Mouse (Mus musculus) C2C12 (cell line): Measurements from ENCODE around the gene Bicc1. TPM values are rescaled to one million over a fixed set of nuclear protein-coding genes. Genes with fewer than 3 reads are reported as not detected.

Source experiments
- H3K27me3 ChIP-seq: one replicate; pipeline ENCODE4 v1.6.1; 2011; ENCODE audit not compliant: control insufficient read depth, insufficient read depth, insufficient read length
- H3K36me3 ChIP-seq: one replicate; pipeline ENCODE4 v1.6.1; 2011; ENCODE audit not compliant: control insufficient read depth, insufficient read depth
- H3K4me3 ChIP-seq: one replicate; pipeline ENCODE4 v1.5.1; 2011; ENCODE audit warnings: mild to moderate bottlenecking, control low read depth; ENCODE audit not compliant: poor library complexity, insufficient read depth, severe bottlenecking
- H3K79me2 ChIP-seq: one replicate; pipeline ENCODE4 v1.6.1; 2011; ENCODE audit not compliant: control insufficient read depth, insufficient read depth
- H3K79me3 ChIP-seq: one replicate; pipeline ENCODE4 v1.6.1; 2011; ENCODE audit warnings: low read depth, control low read depth
- H3ac ChIP-seq: one replicate; pipeline ENCODE3; 2011; ENCODE audit warnings: low read depth; ENCODE audit not compliant: control insufficient read depth, insufficient read length
- CEBPB ChIP-seq: IDR thresholded peaks from one replicate; pipeline ENCODE4 v1.6.1; 2011; ENCODE audit warnings: low read depth, mild to moderate bottlenecking, control low read depth, moderate library complexity
- CTCF ChIP-seq: IDR thresholded peaks from one replicate; pipeline ENCODE4 v1.5.1; 2011; ENCODE audit not compliant: control insufficient read depth, insufficient read depth, insufficient read length
- FOSL1 ChIP-seq: IDR thresholded peaks from one replicate; pipeline ENCODE4 v1.8.0; 2011; ENCODE audit warnings: mild to moderate bottlenecking, low read length; ENCODE audit not compliant: poor library complexity, insufficient read depth, severe bottlenecking
- MAX ChIP-seq: IDR thresholded peaks from one replicate; pipeline ENCODE4 v1.6.1; 2011; ENCODE audit warnings: mild to moderate bottlenecking, control low read depth
- MYOD1 ChIP-seq: IDR thresholded peaks from one replicate; pipeline ENCODE4 v1.6.1; 2011; ENCODE audit warnings: low read depth; ENCODE audit not compliant: control insufficient read depth, insufficient read length
- MYOG ChIP-seq: IDR thresholded peaks from one replicate; pipeline ENCODE4 v1.6.1; 2011; ENCODE audit not compliant: control insufficient read depth, insufficient read length; ENCODE audit errors: extremely low read depth
- USF1 ChIP-seq: IDR thresholded peaks from one replicate; pipeline ENCODE4 v1.6.1; 2011; ENCODE audit warnings: low read depth, mild to moderate bottlenecking, control low read depth, moderate library complexity
- polyA plus RNA-seq: library from polyadenylated mRNA; unstranded; fragments of >200 nt; fragmentation: generic; extraction: Trizol; gene quantifications from one replicate; pipeline ENCODE4 v1.2.1, GENCODE M21; 2012; ENCODE audit warnings: missing spikeins

Bicc1 gene
- polyA plus RNA-seq, 1 experiment, result 4.0 TPM

GRCm38 (mm10) chr10:71106491-71107205 lies 52.9 kb downstream of the Bicc1 start:
- Histone ChIP-seq H3K36me3 (no peaks in the 10 kb centered on the region), H3K79me2 (no peaks in the 10 kb centered on the region), H3K27me3 (no peaks in the 10 kb centered on the region), H3ac (no peak overlapping the region), H3K4me3 (no peak overlapping the region), H3K79me3 (no peaks in the 10 kb centered on the region)
- TF ChIP-seq MYOD1, result no peak
- TF ChIP-seq MYOG, result no peak
- no peak for TF ChIP-seq MAX
- no peak for TF ChIP-seq CEBPB
- TF ChIP-seq FOSL1, result no peak
- TF ChIP-seq USF1, result no peak
- TF ChIP-seq CTCF, result no peak

- no peaks in the 10 kb centered on the region for H3K27me3 ChIP-seq
Observed at GRCm38 (mm10) chr10:71104791-71105190, 54.7 kb downstream of the Bicc1 start.

GRCm38 (mm10) chr10:71100815-71101499 lies 58.5 kb downstream of the Bicc1 start:
- TF ChIP-seq FOSL1 (no peak), USF1 (no peak)
- H3K4me3 ChIP-seq, result no peak overlapping the region
- no peak overlapping the region for H3ac ChIP-seq

More at GRCm38 (mm10) chr10:71104791-71105190, 54.7 kb downstream of the Bicc1 start:
- TF ChIP-seq CEBPB (no peak), MYOD1 (no peak), USF1 (no peak)
- H3K79me2 ChIP-seq, result no peaks in the 10 kb centered on the region
- H3K36me3 ChIP-seq, result no peaks in the 10 kb centered on the region
- no peak overlapping the region for H3ac ChIP-seq
- H3K79me3 ChIP-seq, result no peaks in the 10 kb centered on the region
- H3K4me3 ChIP-seq, result no peak overlapping the region

GRCm38 (mm10) chr10:71094707-71095254 lies 64.7 kb downstream of the Bicc1 start:
- Histone ChIP-seq H3K79me2 (no peaks in the 10 kb centered on the region), H3K36me3 (no peaks in the 10 kb centered on the region), H3ac (no peak overlapping the region), H3K4me3 (no peak overlapping the region), H3K27me3 (no peaks in the 10 kb centered on the region), H3K79me3 (no peaks in the 10 kb centered on the region)
- TF ChIP-seq MYOD1, result no peak
- TF ChIP-seq CTCF, result no peak
- no peak for TF ChIP-seq FOSL1
- TF ChIP-seq MAX, result no peak
- TF ChIP-seq MYOG, result no peak

More at GRCm38 (mm10) chr10:71100815-71101499, 58.5 kb downstream of the Bicc1 start:
- Histone ChIP-seq H3K27me3 (no peaks in the 10 kb centered on the region), H3K79me2 (no peaks in the 10 kb centered on the region), H3K36me3 (no peaks in the 10 kb centered on the region), H3K79me3 (no peaks in the 10 kb centered on the region)

GRCm38 (mm10) chr10:71093312-71093711 lies 66.2 kb downstream of the Bicc1 start:
- TF ChIP-seq MYOG (no peak), CEBPB (no peak), MAX (no peak), FOSL1 (no peak), MYOD1 (no peak), USF1 (no peak), CTCF (no peak)
- Histone ChIP-seq H3K79me2 (no peaks in the 10 kb centered on the region), H3K27me3 (no peaks in the 10 kb centered on the region), H3ac (no peak overlapping the region), H3K36me3 (no peaks in the 10 kb centered on the region), H3K4me3 (no peak overlapping the region), H3K79me3 (no peaks in the 10 kb centered on the region)

GRCm38 (mm10) chr10:71087359-71087716 lies 72.2 kb downstream of the Bicc1 start:
- no peaks in the 10 kb centered on the region for H3K27me3 ChIP-seq
- no peak overlapping the region for H3ac ChIP-seq
- no peaks in the 10 kb centered on the region for H3K79me2 ChIP-seq
- H3K4me3 ChIP-seq, result no peak overlapping the region
- no peak for TF ChIP-seq MYOG
- TF ChIP-seq MAX, result no peak
- no peaks in the 10 kb centered on the region for H3K79me3 ChIP-seq
- no peaks in the 10 kb centered on the region for H3K36me3 ChIP-seq
